Mouse (Mus musculus): ENCODE measurements around the gene Gm45021. TPM values are rescaled to one million over a fixed set of nuclear protein-coding genes. Genes with fewer than 3 reads are reported as not detected.

Gm45021 gene
- total RNA-seq, 2 experiments from 2014 or later: not detected

DNA sequence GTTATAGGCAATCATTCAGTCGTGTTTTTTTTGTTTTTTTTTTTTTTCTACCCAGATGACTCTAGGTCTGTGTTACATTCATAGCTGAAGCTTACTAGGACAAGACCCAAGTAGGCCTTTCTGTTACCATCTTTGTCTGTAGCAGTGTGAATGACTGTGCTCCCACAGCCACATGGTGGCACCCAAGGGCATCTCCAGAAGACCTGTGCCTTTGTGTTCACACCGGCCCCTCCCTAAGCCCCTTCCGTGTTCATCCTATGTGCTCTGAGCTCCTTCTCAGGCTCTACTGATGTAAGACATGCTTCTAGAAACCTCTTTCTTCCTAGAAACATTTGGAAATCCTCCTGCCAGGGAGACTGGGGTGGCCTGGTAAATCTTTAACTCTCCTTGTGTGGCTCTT lies 57.6 kb downstream of the Gm45021 start, which contains the start of gene Gimap8:
TSS of gene Gimap8 (plus strand) at position 240 of the 400 bp plus-strand sequence.
- peak in 1 of 2 experiments; percentile 34 for DNase-seq (ENCODE audit: low spot score in 2 of 2)

DNA sequence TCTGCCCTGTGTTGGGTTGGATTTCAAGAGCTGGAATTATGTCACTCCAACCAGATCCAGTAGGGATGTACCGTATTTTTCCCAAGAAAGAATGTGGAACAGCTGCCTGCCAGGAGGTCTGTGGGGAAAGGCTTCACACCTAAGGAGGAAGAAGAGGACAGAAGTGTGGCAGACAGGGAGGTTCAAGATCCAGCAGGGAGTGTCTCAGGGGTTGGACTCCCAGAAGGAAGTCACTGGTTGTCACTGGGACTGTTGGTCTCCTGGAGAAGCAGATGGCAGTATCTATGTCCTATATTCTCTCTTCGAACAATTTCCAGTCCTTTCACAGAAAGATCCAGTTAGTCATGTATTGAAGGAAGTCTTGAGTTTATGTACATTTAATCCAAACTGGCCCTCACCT lies 58.2 kb downstream of the Gm45021 start:
- no peak for DNase-seq (ENCODE audit: low spot score in 2 of 2)

DNA sequence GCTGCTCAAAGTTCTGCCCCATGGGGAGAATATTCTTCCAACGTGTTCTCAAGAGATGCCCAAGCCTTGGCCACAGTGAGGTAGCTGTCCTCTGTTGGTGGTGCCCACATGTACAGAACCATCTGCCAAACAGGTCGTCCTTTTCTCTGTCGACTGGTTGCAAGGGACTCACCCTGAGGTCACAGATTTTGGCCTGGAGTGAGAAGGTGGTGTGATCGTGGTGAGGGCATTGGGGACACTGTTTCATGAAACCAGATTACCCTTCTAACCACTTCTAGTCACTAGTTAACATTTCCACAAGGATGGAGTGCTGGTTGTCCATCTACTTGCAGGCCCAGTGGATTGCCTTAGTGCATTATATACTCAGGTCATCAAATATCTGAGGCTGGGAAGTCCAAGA lies 59.4 kb downstream of the Gm45021 start:
- DNase-seq (ENCODE audit: low spot score in 2 of 2): no peak

DNA sequence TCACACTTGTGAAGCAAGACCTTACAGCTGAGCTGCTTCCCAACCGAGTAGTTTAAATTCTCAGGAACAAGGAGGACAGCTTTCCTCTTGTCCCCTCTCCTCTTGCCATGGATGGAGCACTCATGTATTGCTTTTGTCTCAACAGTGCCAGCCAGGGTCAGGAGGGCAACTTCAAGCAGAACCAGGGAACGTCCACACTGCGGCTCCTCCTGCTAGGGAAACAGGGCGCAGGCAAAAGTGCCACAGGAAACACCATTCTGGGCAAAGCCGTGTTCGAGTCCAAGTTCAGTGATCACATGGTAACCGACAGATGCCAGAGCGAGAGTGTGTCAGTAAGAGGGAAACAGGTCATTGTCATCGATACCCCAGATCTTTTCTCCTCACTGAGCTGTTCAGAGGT lies 60.6 kb downstream of the Gm45021 start:
- DNase-seq (ENCODE audit: low spot score in 2 of 2): no peak

DNA sequence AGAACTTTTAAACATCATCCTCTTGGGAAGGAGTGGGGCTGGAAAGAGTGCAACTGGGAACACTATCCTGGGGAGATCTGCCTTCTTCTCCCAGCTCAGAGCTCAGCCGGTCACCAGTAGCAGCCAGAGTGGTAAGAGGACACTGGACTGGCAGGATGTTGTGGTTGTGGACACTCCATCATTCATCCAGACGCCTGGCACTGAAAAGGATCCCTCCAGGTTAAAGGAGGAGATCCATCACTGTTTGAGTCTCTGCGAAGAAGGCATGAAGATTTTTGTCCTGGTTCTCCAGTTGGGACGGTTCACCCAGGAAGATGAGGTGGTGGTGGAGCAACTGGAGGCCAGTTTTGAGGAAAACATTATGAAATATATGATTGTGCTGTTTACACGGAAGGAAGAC lies 69.3 kb downstream of the Gm45021 start:
- no peak for DNase-seq (ENCODE audit: low spot score in 2 of 2)

Other genes with a start within 250 kb of the Gm45021 start
- 10 to 100 TPM; 35.9 to 41.6 TPM for gene Krba1, start 194.0 kb upstream of the Gm45021 start, total RNA-seq (2021)
- 10 to 100 TPM; 22.3 TPM for gene Zfp467, start 143.8 kb upstream of the Gm45021 start, total RNA-seq (2021)
- under 1 TPM; 0.56 to 0.74 TPM for gene Sspo, start 141.4 kb upstream of the Gm45021 start, total RNA-seq (2021)
- gene Atp6v0e2, start 52.0 kb upstream of the Gm45021 start, total RNA-seq (2021): 100 to 1,000 TPM; 440 to 446 TPM
- 10 to 100 TPM; 32.3 to 37.6 TPM for gene Lrrc61, start 34.8 kb upstream of the Gm45021 start, total RNA-seq (2021)
- gene Rarres2, start 16.8 kb upstream of the Gm45021 start, total RNA-seq (2021): 10 to 100 TPM; 14.9 to 18.0 TPM
- 10 to 100 TPM; 48.0 to 51.0 TPM for gene Repin1, start 4.3 kb downstream of the Gm45021 start, total RNA-seq (2021)
- not detected for gene Gm44965, start 4.3 kb downstream of the Gm45021 start, total RNA-seq (2021)
- gene Zfp775, start 12.5 kb downstream of the Gm45021 start, total RNA-seq (2021): 1 to 10 TPM; 7.1 to 8.2 TPM
- 10 to 100 TPM; 13.4 to 13.6 TPM for gene AI854703, start 37.2 kb downstream of the Gm45021 start, total RNA-seq (2021)
- under 1 TPM; 0.77 to 0.81 TPM for gene Gimap8, start 57.6 kb downstream of the Gm45021 start, total RNA-seq (2021)
- gene Gimap9, start 86.5 kb downstream of the Gm45021 start, total RNA-seq (2021): 1 to 10 TPM in 1 of 2 experiments, under 1 TPM in 1; 0.48 to 1.1 TPM
- gene Gimap4, start 94.9 kb downstream of the Gm45021 start, total RNA-seq (2021): not detected
- gene Gimap6, start 118.6 kb downstream of the Gm45021 start, total RNA-seq (2021): 1 to 10 TPM; 4.3 to 4.9 TPM
- 1 to 10 TPM in 1 of 2 experiments, not detected in 1; 1.9 TPM for gene Gm28053, start 129.0 kb downstream of the Gm45021 start, total RNA-seq (2021)
- gene Gimap7, start 129.0 kb downstream of the Gm45021 start, total RNA-seq (2021): not detected
- 1 to 10 TPM; 1.4 to 1.9 TPM for gene Gimap1, start 149.4 kb downstream of the Gm45021 start, total RNA-seq (2021)
- gene Gimap5, start 156.6 kb downstream of the Gm45021 start, total RNA-seq (2021): under 1 TPM; 0.62 to 0.99 TPM
- gene Gimap3, start 181.2 kb downstream of the Gm45021 start, total RNA-seq (2021): not detected